Mouse (Mus musculus): Measurements from ENCODE around the gene Kcnh7. TPM values are rescaled to one million over a fixed set of nuclear protein-coding genes. Genes with fewer than 3 reads are reported as not detected.

Kcnh7 gene
- total RNA-seq, 2 experiments from 2014 or later: 0.06 to 0.11 TPM

DNA sequence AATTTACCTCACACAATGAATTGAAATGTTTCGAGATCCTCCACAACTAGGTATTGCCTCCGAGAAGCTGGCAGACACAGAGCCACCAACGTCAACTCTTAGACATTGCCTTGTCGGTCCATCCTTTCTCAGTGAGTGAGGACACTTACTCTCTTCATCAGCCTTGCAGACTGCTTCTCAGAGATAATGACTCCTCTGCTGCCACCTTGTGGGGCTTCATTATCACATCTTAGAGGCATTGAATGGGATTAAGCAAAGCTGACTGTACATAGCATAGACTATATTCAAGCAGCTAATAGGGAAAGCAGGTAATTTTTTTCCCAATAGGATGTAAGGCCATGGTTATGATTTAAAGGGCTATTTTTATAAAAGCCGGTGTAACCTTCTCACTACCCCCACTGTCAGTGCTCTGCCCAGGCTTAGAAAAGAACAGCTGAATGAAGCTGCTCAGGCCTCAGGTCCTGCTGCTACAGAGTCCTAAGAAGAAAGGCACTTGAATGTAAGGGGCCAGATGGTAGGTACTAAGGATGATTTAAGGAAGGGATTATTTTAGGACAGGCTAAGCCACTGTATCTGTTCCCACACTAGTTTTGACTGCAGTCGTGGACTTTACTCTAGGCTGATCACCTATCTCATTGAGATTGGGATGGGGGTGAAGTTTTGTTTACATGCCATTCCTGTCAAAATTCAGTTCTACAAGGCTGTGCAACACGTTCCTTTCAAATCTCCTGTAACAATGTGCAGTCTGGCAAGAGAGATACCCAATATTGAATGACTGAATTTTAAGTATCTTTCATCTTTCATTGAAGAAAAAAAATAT, 529.4 kb downstream of the Kcnh7 start:
- intact Hi-C loops (cut with DNase I): no loop called here
- peak; percentile 16 to 58 for DNase-seq

- DNase-seq: no peak
- intact Hi-C loops (cut with DNase I): no loop called here
These were observed 531.6 kb downstream of the Kcnh7 start for GRCm38 (mm10) chr2:62652466-62652865.

- no peak for DNase-seq
- intact Hi-C loops (cut with DNase I): no loop called here
These were observed 532.2 kb downstream of the Kcnh7 start for GRCm38 (mm10) chr2:62651890-62652289.

GRCm38 (mm10) chr2:62646671-62647289, 537.3 kb downstream of the Kcnh7 start:
- intact Hi-C loops (cut with DNase I): no loop called here

GRCm38 (mm10) chr2:62646014-62646645, 538.0 kb downstream of the Kcnh7 start, which contains the start of gene Ifih1:
Gene Ifih1, minus strand, starts transcription at chr2:62646255.
- DNase-seq: peak; percentile 64 to 71
- intact Hi-C loops (cut with DNase I): no loop called here

More at GRCm38 (mm10) chr2:62646671-62647289, 537.3 kb downstream of the Kcnh7 start:
- no peak for DNase-seq

GRCm38 (mm10) chr2:62645475-62645874, 538.6 kb downstream of the Kcnh7 start:
- DNase-seq: peak; percentile 36 to 39
- intact Hi-C loops (cut with DNase I): no loop called here

DNA sequence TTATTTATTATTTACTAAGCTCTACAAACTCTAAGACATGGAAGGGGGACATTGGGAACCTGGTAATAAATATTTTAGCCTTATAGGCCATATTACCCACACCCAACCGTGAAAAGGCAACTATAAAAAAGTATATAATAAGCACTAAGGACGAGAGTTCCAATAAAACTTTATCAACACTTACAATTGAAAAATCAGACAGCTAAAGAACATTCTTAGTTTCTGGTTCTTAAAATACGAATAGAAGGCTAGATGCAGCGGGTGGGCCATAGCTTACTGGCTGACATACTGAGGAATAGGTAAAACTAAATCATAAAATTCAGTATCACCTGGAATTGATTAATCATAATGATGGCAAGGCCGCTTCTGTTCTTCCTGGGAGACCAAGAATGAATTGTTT, 539.2 kb downstream of the Kcnh7 start:
- intact Hi-C loops (cut with DNase I): no loop called here

More for the DNA sequence above, 539.2 kb downstream of the Kcnh7 start:
- DNase-seq: no peak

All from heart, postnatal 36 days (tissue).